Mouse (Mus musculus) neural tube, embryonic 14.5 days (tissue): ENCODE results near the gene Grik4. TPM values are rescaled to one million over a fixed set of nuclear protein-coding genes. Genes with fewer than 3 reads are reported as not detected.

Source experiments
- ATAC-seq: fragments of 200-750 bp; cut with Nextera tagmentation; 2 replicates; pipeline ENCODE4 v1.8.0; 2017; ENCODE audit warnings: low read depth, mild to moderate bottlenecking, moderate TSS enrichment, moderate library complexity
- H3K27ac ChIP-seq: fragments of 300-500 bp; sonication (generic); 2 replicates; pipeline ENCODE4 v1.5.1; 2014; ENCODE audit warnings: low read depth, mild to moderate bottlenecking, control low read depth, low read length, moderate library complexity, mixed read lengths
- H3K27me3 ChIP-seq: fragments of 300-500 bp; sonication (generic); 2 replicates; pipeline ENCODE4 v1.6.1; 2014; ENCODE audit warnings: low read length; ENCODE audit not compliant: control insufficient read depth, insufficient read depth
- H3K36me3 ChIP-seq: fragments of 300-500 bp; sonication (generic); 2 replicates; pipeline ENCODE4 v1.6.1; 2014; ENCODE audit warnings: low read length, mixed read lengths; ENCODE audit not compliant: control insufficient read depth, insufficient read depth
- H3K4me1 ChIP-seq: fragments of 300-500 bp; sonication (generic); 2 replicates; pipeline ENCODE4 v1.6.1; 2014; ENCODE audit warnings: low read length; ENCODE audit not compliant: control insufficient read depth, insufficient read depth
- H3K4me2 ChIP-seq: fragments of 300-500 bp; sonication (generic); 2 replicates; pipeline ENCODE4 v1.6.1; 2014; ENCODE audit warnings: mild to moderate bottlenecking, low read depth, low read length, control low read depth
- H3K4me3 ChIP-seq: fragments of 300-500 bp; sonication (generic); 2 replicates; pipeline ENCODE4 v1.5.1; 2014; ENCODE audit warnings: low read depth, low read length, control low read depth, mixed read lengths
- H3K9ac ChIP-seq: fragments of 300-500 bp; sonication (generic); replicated peaks from 2 replicates; pipeline ENCODE4 v1.6.1; 2014; ENCODE audit warnings: low read depth, mild to moderate bottlenecking, control low read depth, low read length, mixed read lengths
- H3K9me3 ChIP-seq: fragments of 300-500 bp; sonication (generic); 2 replicates; pipeline ENCODE4 v1.6.1; 2016; ENCODE audit warnings: low read length; ENCODE audit not compliant: control insufficient read depth
- WGBS: fragments of 180-500 bp; shearing (Covaris S2); extraction: QIAGEN DNeasy Blood & Tissue Kit; methylation state at CpG from one replicate; pipeline ENCODE4 v1.1.7; 2014; 5-methylcytosine and 5-hydroxymethylcytosine counted together
- polyA plus RNA-seq: library from polyadenylated mRNA; unstranded; fragments of >200 nt; fragmentation: Nextera tagmentation; extraction: Ambion mirVana; gene quantifications from 2 replicates; pipeline ENCODE4 v1.2.1, GENCODE M21; 2014

Gene Grik4
- polyA plus RNA-seq, 1 experiment from 2014 or later: 5.6 TPM

DNA sequence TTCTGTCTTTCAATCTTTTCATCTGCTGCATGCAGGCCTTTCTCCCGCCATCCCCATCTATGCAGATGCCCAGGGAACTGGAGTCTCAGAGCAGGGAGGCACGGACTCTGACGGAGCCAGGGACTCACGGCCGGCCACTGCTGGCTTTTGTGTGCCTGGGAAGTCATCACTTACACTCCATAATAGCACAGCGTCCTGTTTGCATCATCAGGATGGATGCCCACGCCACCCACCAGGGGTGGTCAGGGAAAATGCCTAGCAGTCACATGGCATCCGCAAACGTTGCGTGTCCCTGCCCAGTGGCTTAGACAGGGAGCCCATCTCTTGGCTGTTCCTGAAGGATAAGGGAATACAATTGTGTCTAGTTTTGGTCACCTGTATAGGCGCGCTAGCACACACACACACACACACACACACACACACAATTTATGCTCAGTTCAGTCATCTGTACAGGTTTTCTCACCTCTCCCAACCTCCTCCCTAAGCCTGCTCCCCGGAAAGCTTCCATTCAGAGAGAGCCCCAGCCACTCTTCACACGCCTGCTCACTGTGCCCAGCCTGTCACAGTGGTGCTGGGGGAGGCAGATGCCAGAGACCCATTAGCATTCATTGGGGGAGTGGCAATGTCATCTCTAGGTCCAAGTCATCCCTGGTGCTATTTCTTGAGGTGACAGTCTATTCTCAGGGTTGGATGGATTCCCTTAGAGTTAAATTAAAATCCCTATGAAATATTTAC is 370.5 kb downstream of the Grik4 start:
- no peak overlapping the region for H3K27ac ChIP-seq
- H3K4me1 ChIP-seq: peaks cover 14% of the 10 kb centered on the region; the same call in 1 of the 2 replicates
- H3K36me3 ChIP-seq: no peaks in the 10 kb centered on the region
- H3K9me3 ChIP-seq: no peaks in the 10 kb centered on the region
- H3K9ac ChIP-seq: no peak overlapping the region
- 37% methylated on average over 14 of the region's 14 CpGs for WGBS
- H3K27me3 ChIP-seq: no peaks in the 10 kb centered on the region
- H3K4me2 ChIP-seq: 0 out of 2 replicates have a peak overlapping the region, but pooled peaks have one; percentile 5
- no peak overlapping the region for H3K4me3 ChIP-seq
- peak; percentile 16; the same call in 1 of the 2 replicates for ATAC-seq

GRCm38 (mm10) chr9:42573180-42573579 is 371.1 kb downstream of the Grik4 start:
- peak; percentile 85 for ATAC-seq
- H3K27ac ChIP-seq: no peak overlapping the region
- 13% methylated on average over 6 of the region's 6 CpGs for WGBS
- H3K9ac ChIP-seq: no peak overlapping the region
- H3K4me1 ChIP-seq: peaks cover 14% of the 10 kb centered on the region; the same call in 1 of the 2 replicates
- no peaks in the 10 kb centered on the region for H3K9me3 ChIP-seq
- H3K27me3 ChIP-seq: no peaks in the 10 kb centered on the region
- H3K4me3 ChIP-seq: no peak overlapping the region
- 0 out of 2 replicates have a peak overlapping the region, but pooled peaks have one; percentile 5 for H3K4me2 ChIP-seq
- no peaks in the 10 kb centered on the region for H3K36me3 ChIP-seq

DNA sequence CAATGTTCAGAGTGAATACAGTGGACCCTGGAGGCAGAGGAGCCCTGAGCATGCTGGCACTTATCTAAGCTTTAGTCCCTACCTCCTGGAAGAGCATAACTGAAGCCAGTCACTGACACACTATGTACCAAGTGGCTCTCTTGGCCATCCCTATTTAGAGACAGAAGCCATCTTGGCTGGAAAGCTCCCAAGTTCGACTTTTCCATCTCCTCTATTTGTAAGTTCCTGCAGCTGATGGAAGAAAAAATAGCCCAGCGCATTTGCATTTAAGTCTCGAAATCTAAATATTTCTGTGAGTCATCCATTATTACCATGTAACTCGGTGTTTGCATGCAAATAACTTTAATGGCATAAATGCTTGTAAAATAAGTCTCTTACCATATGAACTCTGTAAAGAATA is 378.4 kb downstream of the Grik4 start:
- no peaks in the 10 kb centered on the region for H3K36me3 ChIP-seq
- ATAC-seq: no peak
- WGBS: 90% methylated on average over 4 of the region's 4 CpGs

GRCm38 (mm10) chr9:42555186-42555585 is 389.1 kb downstream of the Grik4 start:
- Histone ChIP-seq H3K4me2 (no peak overlapping the region), H3K4me3 (no peak overlapping the region), H3K9ac (no peak overlapping the region), H3K27me3 (no peaks in the 10 kb centered on the region), H3K9me3 (no peaks in the 10 kb centered on the region), H3K27ac (no peak overlapping the region), H3K4me1 (no peaks in the 10 kb centered on the region), H3K36me3 (no peaks in the 10 kb centered on the region)
- 91% methylated on average over 1 of the region's 1 CpGs for WGBS
- no peak for ATAC-seq

More for the DNA sequence above, 378.4 kb downstream of the Grik4 start:
- Histone ChIP-seq H3K27me3 (no peaks in the 10 kb centered on the region), H3K4me3 (no peak overlapping the region), H3K9ac (no peak overlapping the region), H3K4me1 (0 out of 2 replicates have a peak, but pooled peaks cover 6% of the 10 kb centered on the region), H3K27ac (no peak overlapping the region), H3K9me3 (no peaks in the 10 kb centered on the region), H3K4me2 (no peak overlapping the region)

DNA sequence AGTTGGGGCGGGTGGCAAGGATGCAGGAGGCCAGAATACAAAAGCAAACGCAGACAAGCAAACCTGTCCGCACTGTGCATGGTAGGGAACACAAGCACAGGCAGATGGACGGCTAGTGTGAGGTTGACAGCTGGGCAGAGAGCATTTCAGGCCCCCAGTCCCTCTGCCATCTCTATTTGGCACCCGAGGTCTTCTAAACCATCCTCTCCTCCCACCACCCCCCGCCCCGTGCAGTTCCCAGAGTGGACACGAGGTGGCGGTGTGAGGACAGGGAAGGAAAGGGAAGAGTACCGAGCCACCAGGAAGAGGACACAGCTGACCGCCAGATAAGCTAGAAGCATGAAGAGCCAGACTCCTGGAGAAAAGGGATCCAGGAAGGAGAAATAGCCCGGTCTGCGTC is 394.2 kb downstream of the Grik4 start:
- Histone ChIP-seq H3K4me3 (no peak overlapping the region), H3K4me1 (no peaks in the 10 kb centered on the region), H3K4me2 (no peak overlapping the region), H3K27ac (no peak overlapping the region), H3K9ac (no peak overlapping the region), H3K36me3 (no peaks in the 10 kb centered on the region), H3K9me3 (no peaks in the 10 kb centered on the region), H3K27me3 (no peaks in the 10 kb centered on the region)
- 14% methylated on average over 13 of the region's 13 CpGs for WGBS
- ATAC-seq: peak; percentile 78

DNA sequence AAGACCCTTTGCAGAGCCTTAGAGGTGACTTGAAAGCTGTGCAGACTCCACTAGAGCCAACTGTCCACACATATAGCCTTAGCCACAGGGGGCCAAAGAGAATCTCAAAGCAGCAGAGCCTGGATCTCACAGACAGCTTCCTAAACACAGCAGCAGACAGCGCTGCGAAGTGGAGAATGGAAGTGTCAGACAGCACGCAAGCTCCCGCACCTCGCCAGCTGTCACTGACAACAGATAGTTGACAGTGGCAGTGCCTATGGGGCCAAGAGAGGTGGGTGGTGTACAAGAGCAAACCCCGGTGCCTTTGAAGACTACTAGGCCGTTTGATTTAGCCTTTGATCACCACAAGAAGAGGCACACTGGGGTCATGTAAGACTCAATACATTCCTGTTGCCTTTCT is 395.3 kb downstream of the Grik4 start:
- Histone ChIP-seq H3K36me3 (no peaks in the 10 kb centered on the region), H3K4me3 (no peak overlapping the region), H3K9ac (no peak overlapping the region), H3K4me1 (no peaks in the 10 kb centered on the region), H3K27ac (no peak overlapping the region), H3K4me2 (no peak overlapping the region), H3K27me3 (no peaks in the 10 kb centered on the region), H3K9me3 (no peaks in the 10 kb centered on the region)
- ATAC-seq: no peak
- 75% methylated on average over 7 of the region's 7 CpGs for WGBS

GRCm38 (mm10) chr9:42544521-42544920 is 399.8 kb downstream of the Grik4 start:
- Histone ChIP-seq H3K36me3 (no peaks in the 10 kb centered on the region), H3K9ac (no peak overlapping the region), H3K4me1 (no peaks in the 10 kb centered on the region), H3K27me3 (no peaks in the 10 kb centered on the region), H3K27ac (no peak overlapping the region), H3K4me3 (no peak overlapping the region), H3K4me2 (no peak overlapping the region), H3K9me3 (no peaks in the 10 kb centered on the region)
- 51% methylated on average over 10 of the region's 10 CpGs for WGBS
- no peak for ATAC-seq

- Histone ChIP-seq H3K4me1 (peaks cover 12% of the 10 kb centered on the region), H3K4me3 (no peak overlapping the region), H3K36me3 (no peaks in the 10 kb centered on the region), H3K9me3 (no peaks in the 10 kb centered on the region), H3K27me3 (no peaks in the 10 kb centered on the region), H3K27ac (no peak overlapping the region), H3K9ac (no peak overlapping the region), H3K4me2 (no peak overlapping the region)
- WGBS: 79% methylated on average over 8 of the region's 8 CpGs
- no peak for ATAC-seq
These were observed 410.8 kb downstream of the Grik4 start for GRCm38 (mm10) chr9:42533491-42533890.

DNA sequence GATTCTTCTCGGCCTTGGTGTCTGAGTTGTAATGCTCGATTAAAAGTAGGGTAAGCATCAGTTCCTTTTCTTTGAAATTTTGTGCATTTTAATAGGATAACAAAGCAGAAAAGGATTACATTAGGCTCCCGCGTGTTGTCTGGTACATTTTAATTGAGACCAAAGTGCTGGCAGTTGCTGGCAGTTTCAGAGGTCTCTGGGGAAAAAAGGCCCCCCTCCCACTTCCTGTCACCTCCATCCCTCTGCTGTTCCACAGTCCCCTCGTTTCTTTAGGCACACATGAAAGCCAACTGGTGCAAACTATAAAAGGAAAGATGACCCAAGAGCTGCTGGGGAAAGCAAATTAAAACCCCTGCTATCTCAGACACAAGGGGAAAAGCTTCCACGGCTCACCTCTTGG is 411.3 kb downstream of the Grik4 start:
- H3K4me1 ChIP-seq: peaks cover 12% of the 10 kb centered on the region

More for the DNA sequence above, 411.3 kb downstream of the Grik4 start:
- Histone ChIP-seq H3K36me3 (no peaks in the 10 kb centered on the region), H3K27me3 (no peaks in the 10 kb centered on the region), H3K4me3 (no peak overlapping the region), H3K4me2 (no peak overlapping the region), H3K9me3 (no peaks in the 10 kb centered on the region), H3K9ac (no peak overlapping the region), H3K27ac (no peak overlapping the region)
- no peak for ATAC-seq
- 26% methylated on average over 6 of the region's 6 CpGs for WGBS
